Mouse (Mus musculus) retina, embryonic 14.5 days (tissue): ENCODE measurements around the gene Tbc1d8.

Experiments
- DNase-seq: peaks from one replicate; pipeline ENCODE4 v3.0.0-alpha.2; 2015; ENCODE audit warnings: low spot score

The Tbc1d8 gene

GRCm38 (mm10) chr1:39394650-39395049, 83.9 kb downstream of the Tbc1d8 start:
- no peak for DNase-seq

GRCm38 (mm10) chr1:39394096-39394495, 84.5 kb downstream of the Tbc1d8 start:
- DNase-seq: no peak

GRCm38 (mm10) chr1:39393217-39393867, 85.2 kb downstream of the Tbc1d8 start:
- DNase-seq: no peak

GRCm38 (mm10) chr1:39392189-39392588, 86.4 kb downstream of the Tbc1d8 start:
- DNase-seq: peak; percentile 84

- DNase-seq: no peak
Measured at GRCm38 (mm10) chr1:39391652-39392051, 86.9 kb downstream of the Tbc1d8 start.

- DNase-seq: no peak
Measured at GRCm38 (mm10) chr1:39389338-39389737, 89.2 kb downstream of the Tbc1d8 start.

GRCm38 (mm10) chr1:39388163-39388562, 90.4 kb downstream of the Tbc1d8 start:
- DNase-seq: no peak

- DNase-seq: no peak
Measured at GRCm38 (mm10) chr1:39387497-39387896, 91.1 kb downstream of the Tbc1d8 start.

GRCm38 (mm10) chr1:39386456-39386855, 92.1 kb downstream of the Tbc1d8 start:
- no peak for DNase-seq

- DNase-seq: no peak
Measured at GRCm38 (mm10) chr1:39384914-39385313, 93.6 kb downstream of the Tbc1d8 start.

GRCm38 (mm10) chr1:39381017-39381416, 97.5 kb downstream of the Tbc1d8 start:
- no peak for DNase-seq

- DNase-seq: no peak
Measured at GRCm38 (mm10) chr1:39379021-39379420, 99.5 kb downstream of the Tbc1d8 start.

GRCm38 (mm10) chr1:39378540-39378939, 100.0 kb downstream of the Tbc1d8 start:
- peak; percentile 33 for DNase-seq

GRCm38 (mm10) chr1:39376726-39377240, 101.8 kb downstream of the Tbc1d8 start:
- DNase-seq: no peak

- DNase-seq: no peak
Measured at GRCm38 (mm10) chr1:39376121-39376520, 102.4 kb downstream of the Tbc1d8 start.

GRCm38 (mm10) chr1:39374231-39374809, 104.2 kb downstream of the Tbc1d8 start:
- DNase-seq: no peak

GRCm38 (mm10) chr1:39373378-39373777, 105.2 kb downstream of the Tbc1d8 start:
- no peak for DNase-seq

GRCm38 (mm10) chr1:39372220-39372843, 106.2 kb downstream of the Tbc1d8 start:
- no peak for DNase-seq

- DNase-seq: no peak
Measured at GRCm38 (mm10) chr1:39370431-39370830, 108.1 kb downstream of the Tbc1d8 start.

GRCm38 (mm10) chr1:39368267-39368841, 110.2 kb downstream of the Tbc1d8 start:
- no peak for DNase-seq

- peak; percentile 98 for DNase-seq
Measured at GRCm38 (mm10) chr1:39367601-39368266, 110.8 kb downstream of the Tbc1d8 start, which contains the start of gene Rpl31. Gene Rpl31 (plus strand): TSS chr1:39367842.

- DNase-seq: peak; percentile 37
Measured at GRCm38 (mm10) chr1:39367045-39367444, 111.5 kb downstream of the Tbc1d8 start.
